In the genomic region with DNA sequence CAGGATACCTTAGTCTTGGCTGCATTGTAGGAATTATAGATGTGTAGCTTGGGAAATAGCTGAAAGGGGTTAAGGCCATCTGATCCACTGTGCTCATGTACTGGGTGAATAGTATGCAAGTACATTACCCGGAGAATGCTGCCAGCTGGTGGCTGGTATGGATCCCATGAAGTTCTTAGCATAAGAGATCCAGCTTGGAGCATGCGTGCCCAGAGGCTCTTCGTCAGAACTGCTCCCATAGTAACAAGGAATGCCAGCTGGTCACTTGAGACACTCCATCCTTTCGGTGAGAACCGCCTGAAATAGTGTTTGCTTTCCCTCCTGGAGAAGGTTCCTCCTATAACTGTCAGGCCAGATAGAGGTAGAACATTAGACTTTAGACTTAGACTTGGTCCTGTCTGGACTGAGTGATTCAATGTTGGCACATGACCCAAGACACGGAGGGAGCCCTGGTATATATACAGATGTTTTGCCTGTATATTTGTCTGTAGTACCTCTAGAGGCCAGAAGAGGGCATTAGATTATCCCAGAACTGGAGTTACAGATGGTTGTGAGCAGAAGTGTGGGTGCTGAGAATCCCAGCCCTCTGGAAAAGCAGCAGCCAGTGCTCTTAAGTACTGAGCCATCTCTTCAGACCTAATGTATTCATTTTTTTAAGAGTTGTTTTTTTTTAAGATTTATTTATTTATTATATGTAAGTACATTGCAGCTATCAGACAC, we compare ENCODE assay signal across 9 mouse cellular contexts. TPM values are rescaled to one million over a fixed set of nuclear protein-coding genes. Genes with fewer than 3 reads are reported as not detected.
A peak's percentile ranks its signal among the peaks of the same experiment; 100 is the strongest.
DNase-seq lines count a peak whose midpoint lies in the region; ATAC-seq and TF ChIP-seq lines count a peak whose summit lies in the region.
"Had no signal": no experiment of that assay in that cellular context is flagged by ENCODE, and none has a peak within 500 bp of the region (broad histone marks: within the 10 kb centered on the region; RNA-seq: fewer than 3 reads in every experiment).

No protein-coding gene starts in this region.

- no peak overlapping the region for H3K9ac ChIP-seq in heart, postnatal 0 days (replicated peaks; ENCODE audit: low read depth, low read length)
- no peak overlapping the region for H3K9ac ChIP-seq in heart, embryonic 12.5 days
- H3K9ac ChIP-seq: neural tube, embryonic 12.5 days had no signal

- no peak overlapping the region for H3K27ac ChIP-seq in heart, postnatal 0 days (ENCODE audit: low read depth)
- no peak overlapping the region for H3K27ac ChIP-seq in heart, embryonic 12.5 days (ENCODE audit: poor library complexity, severe bottlenecking)
- H3K27ac ChIP-seq: neural tube, embryonic 12.5 days had no signal

- TF ChIP-seq EP300 in heart, postnatal 0 days (IDR thresholded peaks at IDR 0.05; ENCODE audit: low read depth): no peak

- peak; percentile 17; the same call in 1 of the 2 replicates for TF ChIP-seq CTCF in heart, postnatal 0 days (IDR thresholded peaks at IDR 0.05; ENCODE audit: low read depth)

- no peaks in the 10 kb centered on the region for H3K9me3 ChIP-seq in heart, postnatal 0 days (replicated peaks; ENCODE audit: control insufficient read depth, low read length)
- no peaks in the 10 kb centered on the region for H3K9me3 ChIP-seq in heart, embryonic 12.5 days (replicated peaks)
- H3K9me3 ChIP-seq: neural tube, embryonic 12.5 days had no signal

- WGBS in heart, postnatal 0 days: 85% methylated on average over 6 of the region's 6 CpGs
- WGBS in heart, embryonic 12.5 days: 86% methylated on average over 6 of the region's 6 CpGs

- H3K4me2 ChIP-seq in heart, postnatal 0 days (ENCODE audit: low read depth, low read length): no peak overlapping the region
- no peak overlapping the region for H3K4me2 ChIP-seq in heart, embryonic 12.5 days
- H3K4me2 ChIP-seq: neural tube, embryonic 12.5 days had no signal

- no peak overlapping the region for H3K4me3 ChIP-seq in heart, postnatal 0 days (ENCODE audit: low read depth, low read length)
- H3K4me3 ChIP-seq in heart, embryonic 12.5 days: no peak overlapping the region
- H3K4me3 ChIP-seq: neural tube, embryonic 12.5 days had no signal

- H3K36me3 ChIP-seq in heart, postnatal 0 days (replicated peaks; ENCODE audit: control insufficient read depth, insufficient read depth, low read length): peaks cover 22% of the 10 kb centered on the region
- peaks cover 27% of the 10 kb centered on the region for H3K36me3 ChIP-seq in heart, embryonic 12.5 days

- no peak for DNase-seq in heart, postnatal 0 days (ENCODE audit: low spot score)
- peak; percentile 73 for DNase-seq in A20 (ENCODE audit: low read depth, low spot score)
- DNase-seq in testis, postnatal 10 days (ENCODE audit: low spot score): no peak
- no peak for DNase-seq in heart, adult 11 months

- H3K4me1 ChIP-seq in heart, postnatal 0 days (ENCODE audit: control insufficient read depth, insufficient read depth): peaks cover 17% of the 10 kb centered on the region
- H3K4me1 ChIP-seq in heart, embryonic 12.5 days (replicated peaks): peaks cover 32% of the 10 kb centered on the region

- no peaks in the 10 kb centered on the region for H3K27me3 ChIP-seq in heart, postnatal 0 days (ENCODE audit: control insufficient read depth, insufficient read depth, low read length)
- no peaks in the 10 kb centered on the region for H3K27me3 ChIP-seq in heart, embryonic 12.5 days (replicated peaks)
- H3K27me3 ChIP-seq: neural tube, embryonic 12.5 days had no signal

- no peak for ATAC-seq in heart, postnatal 0 days (ENCODE audit: insufficient read depth, low read depth)
- no peak for ATAC-seq in heart, embryonic 12.5 days (ENCODE audit: insufficient number of reproducible peaks, low FRiP score)
- peak; percentile 28; the same call in 1 of the 2 replicates for ATAC-seq in erythroblast, adult 5-6 weeks (replicated peaks; ENCODE audit: low FRiP score, poor library complexity, severe bottlenecking)
- ATAC-seq in megakaryocyte, adult 5-6 weeks (ENCODE audit: poor library complexity, severe bottlenecking): peak; percentile 22; the same call in 1 of the 2 replicates
- no peak for ATAC-seq in inflammation-experienced regulatory T-cells, adult 6 months

RNA-seq across cellular contexts. Expression of gene Ptma, which starts 7.0 kb away (rescaled TPM):
- total RNA-seq in heart, postnatal 0 days (2014; rRNA removed; ENCODE audit: low replicate concordance): 379 and 399 TPM in 2 replicates
- 597 and 614 TPM in 2 replicates for polyA plus RNA-seq in heart, postnatal 0 days (2015; fragmentation: Nextera tagmentation; extraction: Ambion mirVana)
- polyA plus RNA-seq in heart, embryonic 12.5 days (2016; fragmentation: Nextera tagmentation; extraction: Ambion mirVana): 1,057 and 1,113 TPM in 2 replicates
- 1,027 and 1,158 TPM in 2 replicates for total RNA-seq in erythroblast, adult 5-6 weeks (2015; ENCODE audit: low replicate concordance)
- 910 and 1,101 TPM in 2 replicates for total RNA-seq in erythroblast, adult 5-6 weeks (2017; ENCODE audit: low replicate concordance)
- total RNA-seq in megakaryocyte, adult 5-6 weeks (2015): 3,234 and 3,618 TPM in 2 replicates
- total RNA-seq in megakaryocyte, adult 5-6 weeks (2017): 4,288 and 4,305 TPM in 2 replicates
- 1,000 to 10,000 TPM; 2,583 to 3,807 (median 2,925) TPM for polyA plus RNA-seq in inflammation-experienced regulatory T-cells, adult 6 months (2017; shearing (Covaris generic))

RNA-seq across cellular contexts. Expression of gene Pde6d, which starts 48.9 kb away (rescaled TPM):
- 19.8 and 25.0 TPM in 2 replicates for total RNA-seq in heart, postnatal 0 days (2014; rRNA removed; ENCODE audit: low replicate concordance)
- 50.5 and 57.4 TPM in 2 replicates for polyA plus RNA-seq in heart, postnatal 0 days (2015; fragmentation: Nextera tagmentation; extraction: Ambion mirVana)
- 83.5 and 89.5 TPM in 2 replicates for polyA plus RNA-seq in heart, embryonic 12.5 days (2016; fragmentation: Nextera tagmentation; extraction: Ambion mirVana)
- 6.9 and 20.5 TPM in 2 replicates for total RNA-seq in erythroblast, adult 5-6 weeks (2015; ENCODE audit: low replicate concordance)
- total RNA-seq in erythroblast, adult 5-6 weeks (2017; ENCODE audit: low replicate concordance): 2.9 and 3.7 TPM in 2 replicates
- total RNA-seq in megakaryocyte, adult 5-6 weeks (2015): 33.6 and 38.8 TPM in 2 replicates
- 14.3 and 17.2 TPM in 2 replicates for total RNA-seq in megakaryocyte, adult 5-6 weeks (2017)
- 10 to 100 TPM; 17.7 to 21.6 (median 18.1) TPM for polyA plus RNA-seq in inflammation-experienced regulatory T-cells, adult 6 months (2017; shearing (Covaris generic))

RNA-seq across cellular contexts. Expression of gene Cops7b, which starts 49.1 kb away (rescaled TPM):
- 16.0 and 20.7 TPM in 2 replicates for total RNA-seq in heart, postnatal 0 days (2014; rRNA removed; ENCODE audit: low replicate concordance)
- 14.0 TPM in 2 replicates for polyA plus RNA-seq in heart, postnatal 0 days (2015; fragmentation: Nextera tagmentation; extraction: Ambion mirVana)
- polyA plus RNA-seq in heart, embryonic 12.5 days (2016; fragmentation: Nextera tagmentation; extraction: Ambion mirVana): 28.6 and 32.6 TPM in 2 replicates
- total RNA-seq in erythroblast, adult 5-6 weeks (2015; ENCODE audit: low replicate concordance): 4.6 and 6.1 TPM in 2 replicates
- total RNA-seq in erythroblast, adult 5-6 weeks (2017; ENCODE audit: low replicate concordance): 2.6 and 5.6 TPM in 2 replicates
- total RNA-seq in megakaryocyte, adult 5-6 weeks (2015): 5.8 and 6.8 TPM in 2 replicates
- total RNA-seq in megakaryocyte, adult 5-6 weeks (2017): 11.8 and 30.3 TPM in 2 replicates
- 10 to 100 TPM; 14.5 to 17.0 (median 15.8) TPM for polyA plus RNA-seq in inflammation-experienced regulatory T-cells, adult 6 months (2017; shearing (Covaris generic))

Comparison
In these comparisons a context has a peak if more than half of its experiments do, and no peak if none do; other contexts are left out.
1. ATAC-seq: peak in erythroblast, adult 5-6 weeks (single experiment) and megakaryocyte, adult 5-6 weeks (single experiment); none in heart, postnatal 0 days (single experiment), heart, embryonic 12.5 days (single experiment) and inflammation-experienced regulatory T-cells, adult 6 months (single experiment).